Mouse (Mus musculus) fibroblast of lung, adult 2 months (primary cell): Measurements from ENCODE around the gene Nkain2.
"Not testable (repeated sequence)": the region's sequence is repeated elsewhere in the genome, so short reads cannot be mapped to it uniquely, and the experiment has no call there.

Experiments
- DNase-seq: peaks from one replicate; pipeline ENCODE4 v3.0.0-alpha.2; 2011; ENCODE audit warnings: low read depth

Nkain2 gene

GRCm38 (mm10) chr10:32889652-32890506, at the start of gene Nkain2:
Gene Nkain2, minus strand, starts transcription at chr10:32890462.
- DNase-seq: no peak

GRCm38 (mm10) chr10:32939853-32940252, 49.6 kb upstream of the Nkain2 start:
- no peak for DNase-seq

GRCm38 (mm10) chr10:32895093-32895492, 4.8 kb upstream of the Nkain2 start:
- DNase-seq: no peak

DNA sequence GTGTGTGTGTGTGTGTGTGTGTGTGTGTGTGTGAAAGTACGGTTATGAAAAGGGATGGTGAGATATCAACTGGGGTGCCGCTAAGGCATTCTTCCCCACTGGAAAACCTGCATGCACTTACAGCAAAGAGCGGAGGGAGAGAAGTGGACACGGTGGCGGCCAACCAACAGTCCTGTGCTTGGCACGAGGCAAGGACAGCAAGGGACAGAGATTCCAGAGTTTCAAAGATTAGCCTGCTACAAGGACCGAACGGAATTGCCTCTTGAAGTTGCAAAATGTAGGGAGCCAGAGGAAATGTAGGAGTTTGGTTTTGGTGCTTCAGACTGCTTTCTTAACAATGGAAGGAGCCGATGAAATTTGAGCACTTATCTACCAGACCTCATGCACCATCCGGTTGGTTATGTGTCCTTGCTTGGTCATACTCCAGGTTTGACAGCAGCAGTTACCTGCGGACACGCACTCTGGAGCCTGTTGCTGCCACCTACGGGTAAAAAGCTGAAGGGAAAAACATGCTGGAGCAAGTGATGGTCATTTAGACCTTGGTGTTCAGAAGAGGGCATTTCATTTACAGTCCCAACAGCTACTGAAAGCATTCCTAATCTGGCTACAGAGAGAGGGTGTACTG, 357 bp upstream of the Nkain2 start:
- DNase-seq: no peak

- no peak for DNase-seq
These were observed 8.3 kb downstream of the Nkain2 start for GRCm38 (mm10) chr10:32881977-32882376.

- no peak for DNase-seq
These were observed 19.4 kb downstream of the Nkain2 start for GRCm38 (mm10) chr10:32870691-32871406.

DNA sequence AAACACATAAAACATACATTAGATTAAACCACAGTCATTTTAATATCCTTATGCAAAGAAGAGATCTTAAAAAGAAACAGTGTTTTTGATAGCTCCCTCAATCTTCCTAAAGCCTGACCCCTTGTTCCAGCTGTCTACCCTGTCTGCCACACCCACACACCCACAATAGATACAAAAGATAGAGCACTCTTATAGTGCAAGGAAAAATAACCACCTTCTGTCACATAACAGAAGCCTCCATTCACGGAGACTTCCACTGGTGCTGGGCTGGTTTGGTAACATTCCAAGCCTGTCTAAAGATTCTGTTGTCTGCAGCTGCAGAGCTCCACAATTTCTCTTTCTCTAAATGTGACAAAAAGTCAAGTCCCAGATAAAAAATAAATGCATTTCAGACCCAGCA, 20.7 kb downstream of the Nkain2 start:
- DNase-seq: no peak

- DNase-seq: no peak
These were observed 74.9 kb downstream of the Nkain2 start for GRCm38 (mm10) chr10:32815210-32815883.

- no peak for DNase-seq
These were observed 94.0 kb downstream of the Nkain2 start for GRCm38 (mm10) chr10:32796215-32796614.

GRCm38 (mm10) chr10:32790541-32790940, 99.7 kb downstream of the Nkain2 start:
- DNase-seq: no peak

DNA sequence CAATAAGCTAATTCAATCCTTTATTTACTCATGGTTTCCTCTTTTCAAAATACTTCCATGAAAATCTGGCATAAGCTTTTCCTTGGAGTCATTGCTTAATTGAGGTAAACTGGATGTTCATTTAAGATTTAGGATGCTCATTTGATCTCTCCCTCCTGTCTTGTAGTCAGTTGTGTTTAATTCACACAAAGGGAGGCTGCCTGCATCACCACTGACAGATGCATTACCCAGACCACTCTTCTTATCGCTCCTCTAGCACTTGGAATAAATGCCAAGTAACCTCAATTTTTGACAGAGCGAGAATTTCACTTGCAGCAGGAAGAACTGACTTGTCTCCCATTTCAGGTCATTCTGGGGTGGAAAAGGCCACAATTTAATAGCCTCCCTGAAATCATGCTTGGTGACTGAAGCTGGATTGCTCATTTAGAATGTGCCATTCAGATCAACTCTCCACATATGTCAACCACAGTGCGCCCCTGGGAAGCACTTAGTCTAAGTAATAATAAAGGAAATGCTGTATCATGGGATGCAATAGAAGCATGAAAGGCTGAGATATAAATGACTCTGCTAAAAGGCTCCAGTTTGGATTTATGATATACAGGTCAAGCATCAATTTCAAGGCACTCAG, 107.4 kb downstream of the Nkain2 start:
- DNase-seq: no peak

DNA sequence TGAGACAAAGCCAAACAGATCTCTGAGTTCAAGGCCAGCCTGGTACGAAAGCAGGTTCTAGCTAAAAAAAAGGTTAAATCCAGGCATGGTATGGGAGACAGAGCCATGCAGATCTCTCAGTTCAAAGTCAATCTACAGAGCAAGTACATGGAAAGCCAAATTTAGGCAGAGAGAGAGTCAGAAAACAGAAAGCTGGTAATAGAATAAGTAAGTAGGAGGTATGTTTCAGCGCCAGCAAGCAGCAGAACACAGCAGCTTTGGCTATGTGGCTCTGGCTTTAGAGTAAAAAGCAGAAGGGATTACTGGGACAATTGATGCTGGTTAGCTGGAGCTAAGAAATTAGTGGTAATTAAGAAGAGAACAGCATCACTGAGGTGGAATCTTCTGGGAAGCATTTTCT, 151.3 kb downstream of the Nkain2 start:
- no peak for DNase-seq

DNA sequence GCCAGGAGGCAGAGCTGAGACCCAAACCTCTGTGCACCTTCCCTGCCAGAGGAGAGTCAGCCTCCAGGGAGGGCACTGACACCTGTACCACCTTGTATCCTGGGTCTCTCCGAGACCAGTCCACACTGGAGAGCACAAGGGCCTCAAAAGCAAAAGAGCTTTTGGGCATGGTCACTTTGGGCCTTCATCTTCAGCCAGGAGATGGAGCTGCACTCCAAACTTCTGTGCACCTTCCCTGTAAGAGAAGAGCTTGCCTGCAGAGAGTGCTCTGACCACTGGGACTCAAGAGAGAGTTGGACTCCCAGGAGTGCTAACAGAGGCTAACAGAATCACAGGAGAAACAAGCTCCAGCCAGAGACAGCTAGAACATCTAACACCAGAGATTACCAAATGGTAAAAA, 183.7 kb downstream of the Nkain2 start:
- not testable (repeated sequence) for DNase-seq

- DNase-seq: no peak
These were observed 193.6 kb downstream of the Nkain2 start for GRCm38 (mm10) chr10:32696661-32697060.

GRCm38 (mm10) chr10:32684548-32684947, 205.7 kb downstream of the Nkain2 start:
- no peak for DNase-seq

DNA sequence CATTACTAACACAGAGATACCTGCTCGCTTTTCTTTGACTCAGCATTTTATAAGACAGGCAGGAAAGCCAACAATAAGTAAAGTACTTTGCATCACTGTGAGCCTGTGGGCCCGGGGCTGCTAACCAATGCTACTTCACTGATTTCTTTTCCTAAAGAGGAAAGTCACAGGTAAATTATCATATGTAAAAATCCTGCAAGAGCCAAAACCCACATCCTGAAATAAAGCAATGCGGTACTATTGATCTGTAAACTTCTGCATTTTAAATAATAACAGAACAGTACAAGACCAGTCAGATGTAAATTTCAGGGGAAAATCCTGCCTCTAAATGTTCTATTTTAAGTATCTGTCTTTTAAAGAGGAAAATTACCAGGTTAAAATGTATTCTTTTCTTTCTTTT, 250.0 kb downstream of the Nkain2 start:
- DNase-seq: no peak

DNA sequence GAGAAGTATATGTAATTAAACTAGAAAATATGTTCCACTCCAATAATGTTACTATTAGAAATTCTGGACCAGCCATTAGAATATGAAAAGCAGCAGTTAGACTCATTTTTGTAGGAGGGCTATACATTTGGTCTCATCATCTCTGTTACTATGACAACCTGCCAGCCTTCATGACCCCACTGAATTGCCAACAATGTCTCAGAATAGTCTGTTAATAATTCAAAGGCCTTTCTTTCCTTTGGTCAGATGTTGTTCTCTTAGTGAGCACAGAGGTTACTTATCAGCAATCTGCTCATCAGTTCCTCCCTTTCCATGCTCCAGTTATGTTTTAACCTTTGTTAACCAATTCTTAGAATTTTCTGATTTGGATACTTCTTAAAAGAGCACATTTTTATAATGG, 251.1 kb downstream of the Nkain2 start:
- DNase-seq: no peak

- no peak for DNase-seq
These were observed 259.2 kb downstream of the Nkain2 start for GRCm38 (mm10) chr10:32631043-32631442.

DNA sequence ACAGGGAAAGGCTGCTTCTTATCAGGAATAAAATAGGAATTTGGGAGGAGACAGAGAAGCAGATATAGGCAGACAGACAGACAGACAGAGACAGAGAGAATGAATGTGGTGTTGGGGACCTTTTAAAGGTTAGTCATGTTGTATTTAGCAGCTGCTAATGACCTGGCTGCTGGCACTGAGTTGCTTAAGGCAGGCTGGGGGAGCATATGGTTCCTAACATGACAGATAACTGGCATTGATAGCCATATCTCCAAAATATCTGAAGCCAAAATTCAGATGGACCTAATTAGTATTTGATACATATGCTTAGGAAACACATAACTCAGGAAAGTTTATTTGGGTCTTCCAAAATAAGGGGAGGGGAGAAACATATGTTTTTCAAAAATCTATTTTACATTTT, 285.8 kb downstream of the Nkain2 start:
- no peak for DNase-seq

DNA sequence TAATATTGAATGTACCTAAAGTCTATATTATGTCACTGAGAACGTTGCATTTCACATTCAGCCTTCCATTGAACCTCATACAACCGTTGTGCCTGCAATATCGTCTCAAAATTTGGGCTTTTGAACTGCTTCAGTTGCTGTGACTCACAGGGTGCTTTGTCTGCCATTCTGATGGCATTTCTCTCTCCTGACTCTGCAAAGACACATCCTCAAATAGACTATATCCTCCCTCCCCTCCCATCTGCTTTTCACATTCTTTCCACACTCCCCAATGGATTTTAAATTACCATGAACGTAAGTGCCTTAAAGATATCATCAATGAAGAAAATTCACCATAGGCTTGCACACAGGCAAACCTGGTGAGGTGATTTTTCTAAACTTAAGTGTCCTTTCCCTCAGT, 287.5 kb downstream of the Nkain2 start:
- no peak for DNase-seq

DNA sequence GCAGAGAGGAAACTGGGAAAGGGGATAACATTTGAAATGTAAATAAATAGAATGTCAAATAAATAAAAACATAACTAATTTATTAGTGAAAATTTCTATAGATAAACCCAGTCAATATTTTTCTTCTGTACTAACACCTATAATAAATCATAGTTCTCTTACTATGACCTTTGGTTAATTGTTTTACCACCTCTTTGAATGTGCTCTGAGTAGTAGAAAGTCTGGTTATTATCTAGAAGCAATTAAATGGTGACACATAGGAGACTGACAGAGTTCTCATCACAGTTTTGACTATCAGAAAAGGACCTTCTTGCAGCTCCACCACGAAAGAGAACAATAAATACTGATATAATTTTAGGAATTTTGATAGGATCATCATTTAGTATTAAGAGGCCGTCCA, 295.3 kb downstream of the Nkain2 start:
- no peak for DNase-seq

DNA sequence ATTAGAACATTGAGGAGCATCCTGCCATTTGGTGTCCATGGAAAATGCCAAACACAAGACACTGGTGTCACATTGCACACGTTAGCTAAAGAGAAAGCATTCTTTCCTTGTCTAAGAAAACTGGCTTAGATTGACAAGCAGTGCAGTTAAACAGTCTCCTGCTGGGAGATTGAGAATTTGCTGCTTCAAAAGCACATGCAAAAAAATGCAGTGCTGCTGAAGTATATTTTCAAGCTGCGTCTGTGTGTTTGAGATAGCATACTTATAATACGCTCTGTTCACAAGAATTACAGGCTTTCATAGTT, 313.0 kb downstream of the Nkain2 start:
- DNase-seq: no peak
